Mouse (Mus musculus) cortical plate, adult 2 months (tissue): Measurements from ENCODE around the gene Fam131c.

Experiments used
- CTCF ChIP-seq: fragments of 200-500 bp; IDR thresholded peaks from 2 replicates; pipeline ENCODE4 v1.5.1; 2011; ENCODE audit warnings: mild to moderate bottlenecking, control low read depth, low read length; ENCODE audit not compliant: insufficient read depth; ENCODE audit errors: extremely low read depth
- POLR2A ChIP-seq: fragments of 200-500 bp; IDR thresholded peaks from 2 replicates; pipeline ENCODE4 v1.6.1; 2011; ENCODE audit warnings: mild to moderate bottlenecking, low read length, control low read depth; ENCODE audit not compliant: insufficient read depth; ENCODE audit errors: extremely low read depth

DNA sequence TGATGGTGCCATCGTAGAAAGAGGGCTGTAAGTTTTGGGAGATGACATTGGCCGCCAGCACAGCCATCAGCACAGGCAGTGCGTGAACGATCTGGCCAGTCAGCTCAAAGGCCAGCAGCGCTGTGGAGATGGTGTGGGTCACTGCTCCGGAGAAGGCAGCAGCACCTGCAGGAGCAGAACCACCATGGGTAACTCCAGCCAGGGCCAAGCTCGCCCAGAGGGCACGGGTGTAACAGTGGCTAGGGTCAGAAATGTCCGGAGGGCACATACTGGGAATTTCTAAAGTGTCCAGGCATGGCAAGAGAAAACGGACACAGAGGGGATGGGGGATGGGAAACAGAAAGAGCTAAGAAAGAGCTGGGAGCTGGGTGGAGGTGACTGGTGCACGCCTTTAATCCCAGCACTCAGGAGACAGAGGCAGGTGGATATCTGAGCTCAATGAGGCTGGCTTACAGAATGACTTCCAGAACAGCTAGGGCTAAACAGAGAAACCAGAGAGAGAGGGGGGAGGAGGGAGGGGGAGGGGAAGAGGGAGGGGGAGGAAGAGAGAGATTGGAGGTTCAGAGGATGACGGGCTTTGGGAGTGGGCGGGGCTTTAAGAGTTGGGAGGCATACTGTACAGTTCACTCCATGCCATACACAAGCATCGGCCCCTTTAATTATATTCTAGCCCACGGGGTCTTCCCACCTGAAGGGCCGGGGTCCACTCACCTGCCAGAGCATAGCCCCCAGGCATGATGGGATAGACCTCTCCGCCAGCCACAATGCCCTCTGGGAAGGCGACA lies 21.5 kb downstream of the Fam131c start:
- no peak for TF ChIP-seq CTCF
- no peak for TF ChIP-seq POLR2A
